Mouse (Mus musculus): Measurements from ENCODE around the gene Tia1. TPM values are rescaled to one million over a fixed set of nuclear protein-coding genes. Genes with fewer than 3 reads are reported as not detected.

Tia1 gene
- polyA plus RNA-seq, 1 experiment from 2014 or later = 191 TPM

GRCm38 (mm10) chr6:86387313-86387712 is 16.7 kb upstream of the Tia1 start:
- H3K9me3 ChIP-seq = no peaks in the 10 kb centered on the region
- no peak overlapping the region for H3K4me3 ChIP-seq
- H3K9ac ChIP-seq = no peak overlapping the region
- H3K27ac ChIP-seq = no peak overlapping the region
- peaks cover 57% of the 10 kb centered on the region for H3K36me3 ChIP-seq
- no peaks in the 10 kb centered on the region for H3K4me1 ChIP-seq
- H3K4me2 ChIP-seq = no peak overlapping the region
- H3K27me3 ChIP-seq = no peaks in the 10 kb centered on the region
- ATAC-seq (ENCODE audit: borderline replicate concordance, extremely low read depth, low FRiP score, low TSS enrichment) = no peak
- WGBS = 80% methylated on average over 12 of the region's 12 CpGs

GRCm38 (mm10) chr6:86388461-86388860 is 15.6 kb upstream of the Tia1 start:
- H3K9me3 ChIP-seq = no peaks in the 10 kb centered on the region
- H3K27me3 ChIP-seq = no peaks in the 10 kb centered on the region
- H3K36me3 ChIP-seq = peaks cover 57% of the 10 kb centered on the region
- no peak overlapping the region for H3K27ac ChIP-seq
- 66% methylated on average over 18 of the region's 18 CpGs for WGBS
- no peak overlapping the region for H3K4me2 ChIP-seq
- H3K9ac ChIP-seq = no peak overlapping the region
- ATAC-seq (ENCODE audit: borderline replicate concordance, extremely low read depth, low FRiP score, low TSS enrichment) = no peak
- H3K4me3 ChIP-seq = no peak overlapping the region
- H3K4me1 ChIP-seq = no peaks in the 10 kb centered on the region

- H3K27me3 ChIP-seq = no peaks in the 10 kb centered on the region
- H3K9me3 ChIP-seq = no peaks in the 10 kb centered on the region
- no peak overlapping the region for H3K9ac ChIP-seq
- H3K36me3 ChIP-seq = peaks cover 58% of the 10 kb centered on the region
- no peak overlapping the region for H3K4me2 ChIP-seq
- H3K27ac ChIP-seq = no peak overlapping the region
- ATAC-seq (ENCODE audit: borderline replicate concordance, extremely low read depth, low FRiP score, low TSS enrichment) = no peak
- H3K4me3 ChIP-seq = no peak overlapping the region
- peaks cover 16% of the 10 kb centered on the region for H3K4me1 ChIP-seq
- WGBS = 94% methylated on average over 5 of the region's 5 CpGs
Observed at GRCm38 (mm10) chr6:86391326-86391725, 12.7 kb upstream of the Tia1 start.

- Histone ChIP-seq H3K27me3 (no peaks in the 10 kb centered on the region), H3K9ac (no peak overlapping the region), H3K4me2 (no peak overlapping the region), H3K36me3 (peaks cover 45% of the 10 kb centered on the region), H3K27ac (no peak overlapping the region), H3K9me3 (no peaks in the 10 kb centered on the region), H3K4me1 (peaks cover 23% of the 10 kb centered on the region), H3K4me3 (no peak overlapping the region)
- 96% methylated on average over 1 of the region's 1 CpGs for WGBS
- ATAC-seq (ENCODE audit: borderline replicate concordance, extremely low read depth, low FRiP score, low TSS enrichment) = no peak
Observed at GRCm38 (mm10) chr6:86393187-86393586, 10.8 kb upstream of the Tia1 start.

GRCm38 (mm10) chr6:86394078-86394720 is 9.8 kb upstream of the Tia1 start:
- no peak overlapping the region for H3K9ac ChIP-seq
- ATAC-seq (ENCODE audit: borderline replicate concordance, extremely low read depth, low FRiP score, low TSS enrichment) = no peak
- H3K36me3 ChIP-seq = peaks cover 35% of the 10 kb centered on the region
- H3K27ac ChIP-seq = no peak overlapping the region
- no peaks in the 10 kb centered on the region for H3K27me3 ChIP-seq
- H3K4me1 ChIP-seq = peaks cover 23% of the 10 kb centered on the region
- 82% methylated on average over 17 of the region's 17 CpGs for WGBS
- no peak overlapping the region for H3K4me2 ChIP-seq
- no peaks in the 10 kb centered on the region for H3K9me3 ChIP-seq
- no peak overlapping the region for H3K4me3 ChIP-seq

GRCm38 (mm10) chr6:86395021-86395420 is 9.0 kb upstream of the Tia1 start:
- H3K36me3 ChIP-seq = peaks cover 26% of the 10 kb centered on the region
- H3K4me3 ChIP-seq = no peak overlapping the region
- H3K9ac ChIP-seq = no peak overlapping the region
- no peak overlapping the region for H3K27ac ChIP-seq
- H3K4me2 ChIP-seq = peak overlapping the region; percentile 79
- no peaks in the 10 kb centered on the region for H3K9me3 ChIP-seq
- peaks cover 23% of the 10 kb centered on the region for H3K4me1 ChIP-seq
- 88% methylated on average over 9 of the region's 9 CpGs for WGBS
- H3K27me3 ChIP-seq = no peaks in the 10 kb centered on the region
- ATAC-seq (ENCODE audit: borderline replicate concordance, extremely low read depth, low FRiP score, low TSS enrichment) = no peak

GRCm38 (mm10) chr6:86395969-86396368 is 8.1 kb upstream of the Tia1 start:
- peak overlapping the region; percentile 79 for H3K4me2 ChIP-seq
- peak overlapping the region; percentile 91; the same call in 1 of the 2 replicates for H3K27ac ChIP-seq
- peak overlapping the region; percentile 84 for H3K4me3 ChIP-seq
- H3K9me3 ChIP-seq = no peaks in the 10 kb centered on the region
- H3K4me1 ChIP-seq = peaks cover 27% of the 10 kb centered on the region
- ATAC-seq (ENCODE audit: borderline replicate concordance, extremely low read depth, low FRiP score, low TSS enrichment) = no peak
- H3K27me3 ChIP-seq = no peaks in the 10 kb centered on the region
- peaks cover 17% of the 10 kb centered on the region for H3K36me3 ChIP-seq
- WGBS = 15% methylated on average over 10 of the region's 10 CpGs
- H3K9ac ChIP-seq = peak overlapping the region; percentile 85

GRCm38 (mm10) chr6:86396581-86397256 is 7.3 kb upstream of the Tia1 start, which contains the start of gene Pcyox1:
Gene Pcyox1, minus strand, starts transcription at chr6:86397154.
- Histone ChIP-seq H3K27ac (peak within 1 kb of the TSS; percentile 91), H3K4me1 (peaks cover 27% of the 10 kb centered on the region), H3K9ac (peak within 1 kb of the TSS; percentile 85), H3K27me3 (no peaks in the 10 kb centered on the region), H3K36me3 (peaks cover 10% of the 10 kb centered on the region), H3K4me2 (peak within 1 kb of the TSS; percentile 79), H3K4me3 (peak within 1 kb of the TSS; percentile 84), H3K9me3 (no peaks in the 10 kb centered on the region)
- WGBS = 0% methylated on average over 51 of the region's 51 CpGs
- peak; percentile 96 for ATAC-seq (ENCODE audit: borderline replicate concordance, extremely low read depth, low FRiP score, low TSS enrichment)

- H3K9me3 ChIP-seq = no peaks in the 10 kb centered on the region
- WGBS = 2% methylated on average over 14 of the region's 14 CpGs
- no peak; the same call in 1 of the 2 replicates for ATAC-seq (ENCODE audit: borderline replicate concordance, extremely low read depth, low FRiP score, low TSS enrichment)
Observed at GRCm38 (mm10) chr6:86397257-86397980, 6.6 kb upstream of the Tia1 start.

GRCm38 (mm10) chr6:86398986-86399385 is 5.0 kb upstream of the Tia1 start:
- Histone ChIP-seq H3K9me3 (no peaks in the 10 kb centered on the region), H3K4me1 (peaks cover 30% of the 10 kb centered on the region), H3K27me3 (no peaks in the 10 kb centered on the region), H3K9ac (no peak overlapping the region), H3K4me3 (no peak overlapping the region), H3K36me3 (peaks cover 2% of the 10 kb centered on the region; the same call in 1 of the 2 replicates), H3K4me2 (no peak overlapping the region), H3K27ac (no peak overlapping the region)
- no peak for ATAC-seq (ENCODE audit: borderline replicate concordance, extremely low read depth, low FRiP score, low TSS enrichment)
- 83% methylated on average over 2 of the region's 2 CpGs for WGBS

More at GRCm38 (mm10) chr6:86397257-86397980, 6.6 kb upstream of the Tia1 start:
- Histone ChIP-seq H3K4me1 (peaks cover 27% of the 10 kb centered on the region), H3K27ac (peak overlapping the region; percentile 91), H3K36me3 (peaks cover 4% of the 10 kb centered on the region; the same call in 1 of the 2 replicates), H3K27me3 (no peaks in the 10 kb centered on the region), H3K4me3 (peak overlapping the region; percentile 84), H3K4me2 (peak overlapping the region; percentile 79), H3K9ac (peak overlapping the region; percentile 85)

GRCm38 (mm10) chr6:86399995-86400394 is 4.0 kb upstream of the Tia1 start:
- Histone ChIP-seq H3K4me3 (no peak overlapping the region), H3K27me3 (no peaks in the 10 kb centered on the region), H3K27ac (no peak overlapping the region), H3K9me3 (no peaks in the 10 kb centered on the region), H3K4me2 (no peak overlapping the region), H3K36me3 (no peaks in the 10 kb centered on the region), H3K4me1 (peaks cover 26% of the 10 kb centered on the region), H3K9ac (no peak overlapping the region)
- 68% methylated on average over 2 of the region's 2 CpGs for WGBS
- no peak for ATAC-seq (ENCODE audit: borderline replicate concordance, extremely low read depth, low FRiP score, low TSS enrichment)

GRCm38 (mm10) chr6:86400972-86401371 is 3.0 kb upstream of the Tia1 start:
- Histone ChIP-seq H3K27me3 (no peaks in the 10 kb centered on the region), H3K4me3 (peak overlapping the region; percentile 18), H3K27ac (no peak overlapping the region), H3K36me3 (no peaks in the 10 kb centered on the region), H3K4me2 (peak overlapping the region; percentile 50), H3K9me3 (no peaks in the 10 kb centered on the region), H3K4me1 (peaks cover 19% of the 10 kb centered on the region), H3K9ac (no peak overlapping the region)
- ATAC-seq (ENCODE audit: borderline replicate concordance, extremely low read depth, low FRiP score, low TSS enrichment) = no peak
- 2% methylated on average over 9 of the region's 9 CpGs for WGBS
